Mouse (Mus musculus): ENCODE results near the gene Klhl22. TPM values are rescaled to one million over a fixed set of nuclear protein-coding genes. Genes with fewer than 3 reads are reported as not detected.

Klhl22 gene
- polyA plus RNA-seq, 1 experiment = 50.9 TPM

DNA sequence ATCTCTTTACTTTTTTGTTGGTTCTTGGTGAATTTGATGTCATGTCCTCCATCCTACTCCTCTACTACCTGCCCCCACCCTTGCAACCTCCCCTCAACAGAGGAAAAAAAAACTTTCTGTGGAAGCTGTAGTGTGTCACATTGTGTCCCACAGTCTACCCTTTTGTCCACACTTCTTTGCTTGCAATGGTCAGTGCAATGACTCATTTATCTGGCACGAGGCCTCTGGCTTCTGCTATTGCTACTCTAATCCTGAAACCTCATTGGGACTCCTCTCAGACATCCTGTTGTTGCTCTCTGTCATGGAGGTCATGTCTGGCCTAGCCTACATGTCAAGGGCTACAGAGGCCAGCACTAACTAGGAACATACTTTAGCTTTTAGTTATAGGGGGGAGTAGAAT, 5.7 kb upstream of the Klhl22 start:
- DNase-seq = peak; percentile 38
- Histone ChIP-seq H3K27me3 (replicated peaks; ENCODE audit: control insufficient read depth, insufficient read depth, low read length) (no peaks in the 10 kb centered on the region), H3K27ac (ENCODE audit: insufficient read depth, low read depth, low read length) (no peak overlapping the region), H3K4me1 (ENCODE audit: control insufficient read depth, insufficient read depth, low read length) (no peaks in the 10 kb centered on the region; the same call in 1 of the 2 replicates), H3K36me3 (ENCODE audit: control insufficient read depth, insufficient read depth, low read length) (no peaks in the 10 kb centered on the region), H3K4me3 (ENCODE audit: insufficient read depth, low read depth, low read length) (no peak overlapping the region)
- WGBS = 37% methylated on average over 1 of the region's 1 CpGs
- TF ChIP-seq CTCF (conservative IDR thresholded peaks at IDR 0.05; ENCODE audit: insufficient read depth, insufficient read length, low read depth, low read length) (no peak), POLR2A (IDR thresholded peaks at IDR 0.05; ENCODE audit: low read depth, low read length) (no peak)

DNA sequence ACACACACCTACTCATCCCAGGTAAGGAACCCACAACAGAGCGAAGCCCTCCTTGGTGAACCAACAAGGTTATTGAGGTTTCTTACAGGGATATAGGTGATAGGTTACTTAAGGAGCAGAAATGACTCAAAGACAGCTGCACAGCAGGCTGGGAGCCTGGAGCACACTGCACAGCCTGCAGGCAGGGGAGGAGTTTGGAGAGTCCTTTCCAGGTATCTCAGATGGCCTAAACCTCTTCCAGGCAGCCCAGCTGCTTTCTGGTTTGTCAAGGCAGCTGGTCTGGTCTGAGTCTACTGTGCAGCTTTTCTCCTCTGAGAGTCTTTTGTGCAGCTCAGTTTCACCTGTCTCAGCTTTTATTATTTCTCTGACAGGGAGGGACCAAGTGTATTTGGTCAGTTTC, 1.7 kb upstream of the Klhl22 start:
- H3K4me1 ChIP-seq (ENCODE audit: control insufficient read depth, insufficient read depth, low read length) = peaks cover 8% of the 10 kb centered on the region; the same call in 1 of the 2 replicates
- no peak overlapping the region for H3K4me3 ChIP-seq (ENCODE audit: insufficient read depth, low read depth, low read length)
- WGBS = 97% methylated on average over 1 of the region's 1 CpGs
- DNase-seq = no peak
- TF ChIP-seq CTCF (conservative IDR thresholded peaks at IDR 0.05; ENCODE audit: insufficient read depth, insufficient read length, low read depth, low read length) = no peak
- TF ChIP-seq POLR2A (IDR thresholded peaks at IDR 0.05; ENCODE audit: low read depth, low read length) = no peak
- no peaks in the 10 kb centered on the region for H3K36me3 ChIP-seq (ENCODE audit: control insufficient read depth, insufficient read depth, low read length)
- no peak overlapping the region for H3K27ac ChIP-seq (ENCODE audit: insufficient read depth, low read depth, low read length)
- no peaks in the 10 kb centered on the region for H3K27me3 ChIP-seq (replicated peaks; ENCODE audit: control insufficient read depth, insufficient read depth, low read length)

DNA sequence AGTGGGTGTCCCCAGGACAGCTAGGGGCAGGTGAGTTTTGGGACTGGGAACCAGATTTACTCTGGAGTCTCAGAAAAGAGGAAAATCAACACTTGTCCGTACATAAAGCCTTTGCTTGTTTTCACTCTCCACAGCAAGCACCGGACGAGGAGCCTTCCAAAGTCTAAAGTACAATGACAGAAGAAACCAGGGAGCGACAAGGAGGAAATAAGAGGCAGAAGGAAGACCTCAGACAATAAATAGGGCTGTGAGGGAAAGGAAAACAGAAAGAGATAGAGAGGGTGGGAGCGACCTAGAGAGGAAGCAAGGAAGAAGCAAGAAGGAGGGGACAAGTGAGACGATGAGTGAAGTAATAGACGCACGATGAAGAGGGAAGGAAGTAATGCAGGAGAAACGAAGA, 516 bp upstream of the Klhl22 start:
- 27% methylated on average over 9 of the region's 9 CpGs for WGBS
- no peaks in the 10 kb centered on the region for H3K27me3 ChIP-seq (replicated peaks; ENCODE audit: control insufficient read depth, insufficient read depth, low read length)
- H3K27ac ChIP-seq (ENCODE audit: insufficient read depth, low read depth, low read length) = peak overlapping the region; percentile 81
- TF ChIP-seq CTCF (conservative IDR thresholded peaks at IDR 0.05; ENCODE audit: insufficient read depth, insufficient read length, low read depth, low read length) (no peak), POLR2A (IDR thresholded peaks at IDR 0.05; ENCODE audit: low read depth, low read length) (no peak)
- H3K4me3 ChIP-seq (ENCODE audit: insufficient read depth, low read depth, low read length) = peak overlapping the region; percentile 47
- no peaks in the 10 kb centered on the region for H3K36me3 ChIP-seq (ENCODE audit: control insufficient read depth, insufficient read depth, low read length)
- H3K4me1 ChIP-seq (ENCODE audit: control insufficient read depth, insufficient read depth, low read length) = peaks cover 8% of the 10 kb centered on the region; the same call in 1 of the 2 replicates
- peak; percentile 77 for DNase-seq

DNA sequence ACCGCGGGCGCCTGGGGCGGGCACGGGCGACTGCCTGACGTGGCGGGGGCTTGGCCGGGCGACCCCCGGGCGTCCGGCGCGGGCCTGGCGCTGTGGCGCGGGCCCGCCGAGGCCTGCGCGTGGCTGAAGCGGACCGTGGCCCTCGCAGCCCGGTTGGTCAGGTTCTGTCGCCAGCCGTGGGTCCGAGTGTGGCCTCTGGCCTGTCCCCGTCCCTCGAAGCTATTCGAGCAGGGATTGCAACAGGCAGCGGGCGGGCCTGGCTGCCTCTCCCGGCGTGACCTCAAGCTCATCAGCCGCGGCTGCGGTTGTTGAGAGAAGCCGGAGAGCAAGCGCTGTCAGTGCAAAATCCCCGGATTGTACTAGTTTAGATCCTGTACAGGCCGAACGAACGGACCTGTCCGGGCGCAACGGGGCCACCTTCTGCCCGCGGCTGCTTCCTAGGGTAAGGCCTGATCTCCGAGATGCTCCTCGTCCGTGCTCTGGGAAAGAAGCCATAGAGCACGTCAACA, 449 bp downstream of the Klhl22 start:
- Histone ChIP-seq H3K27ac (ENCODE audit: insufficient read depth, low read depth, low read length) (0 out of 2 replicates have a peak overlapping the region, but pooled peaks have one; percentile 11), H3K4me3 (ENCODE audit: insufficient read depth, low read depth, low read length) (peak overlapping the region; percentile 47), H3K4me1 (ENCODE audit: control insufficient read depth, insufficient read depth, low read length) (peaks cover 8% of the 10 kb centered on the region; the same call in 1 of the 2 replicates), H3K36me3 (ENCODE audit: control insufficient read depth, insufficient read depth, low read length) (no peaks in the 10 kb centered on the region), H3K27me3 (replicated peaks; ENCODE audit: control insufficient read depth, insufficient read depth, low read length) (no peaks in the 10 kb centered on the region)
- TF ChIP-seq POLR2A (IDR thresholded peaks at IDR 0.05; ENCODE audit: low read depth, low read length) = no peak
- no peak for TF ChIP-seq CTCF (conservative IDR thresholded peaks at IDR 0.05; ENCODE audit: insufficient read depth, insufficient read length, low read depth, low read length)
- WGBS = 2% methylated on average over 54 of the region's 54 CpGs
- DNase-seq = peak; percentile 60

DNA sequence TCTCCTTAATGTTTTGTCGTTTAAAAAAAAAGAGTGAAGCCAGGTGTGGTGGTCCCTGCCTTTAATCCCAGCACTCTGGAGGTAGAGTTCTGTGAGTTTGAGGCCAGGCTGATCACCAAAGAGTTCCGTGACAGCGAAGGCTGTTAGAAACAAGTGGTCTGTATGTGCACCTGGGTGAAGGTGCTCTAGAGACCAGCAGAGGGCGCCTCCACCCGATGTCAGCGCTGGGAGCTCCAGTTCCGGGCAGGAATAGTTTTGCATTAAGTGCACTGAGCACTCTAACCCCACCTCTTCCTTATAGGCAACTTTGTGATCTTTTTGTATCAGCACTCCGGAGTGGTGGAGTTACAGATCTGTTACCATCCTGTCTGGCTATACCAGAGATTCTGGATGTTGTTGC, 1.2 kb downstream of the Klhl22 start:
- Histone ChIP-seq H3K27me3 (replicated peaks; ENCODE audit: control insufficient read depth, insufficient read depth, low read length) (no peaks in the 10 kb centered on the region), H3K27ac (ENCODE audit: insufficient read depth, low read depth, low read length) (no peak overlapping the region), H3K36me3 (ENCODE audit: control insufficient read depth, insufficient read depth, low read length) (no peaks in the 10 kb centered on the region), H3K4me3 (ENCODE audit: insufficient read depth, low read depth, low read length) (no peak overlapping the region), H3K4me1 (ENCODE audit: control insufficient read depth, insufficient read depth, low read length) (peaks cover 8% of the 10 kb centered on the region; the same call in 1 of the 2 replicates)
- peak; percentile 60 for DNase-seq
- no peak for TF ChIP-seq POLR2A (IDR thresholded peaks at IDR 0.05; ENCODE audit: low read depth, low read length)
- TF ChIP-seq CTCF (conservative IDR thresholded peaks at IDR 0.05; ENCODE audit: insufficient read depth, insufficient read length, low read depth, low read length) = peak; percentile 62
- WGBS = 45% methylated on average over 8 of the region's 8 CpGs

DNA sequence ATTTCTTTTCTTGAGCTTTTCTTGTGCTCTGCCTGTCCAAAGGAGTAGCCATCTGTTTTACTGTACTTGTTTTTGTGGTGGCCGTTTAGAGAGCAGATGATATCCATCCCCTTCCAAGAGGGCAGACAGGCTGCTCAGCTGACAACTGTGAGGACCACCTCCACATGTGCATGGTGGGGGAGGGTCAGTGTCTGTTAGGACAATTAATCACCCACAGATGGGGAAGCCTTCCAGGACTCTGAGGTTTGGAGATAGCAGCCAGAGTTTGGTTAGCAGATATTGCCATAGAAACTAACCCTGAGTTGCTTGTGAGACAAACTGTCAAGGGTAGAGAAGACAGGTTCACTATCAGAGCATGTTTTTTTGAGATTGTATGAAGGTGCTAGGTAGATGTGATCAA, 1.7 kb downstream of the Klhl22 start:
- 39% methylated on average over 1 of the region's 1 CpGs for WGBS
- H3K4me3 ChIP-seq (ENCODE audit: insufficient read depth, low read depth, low read length) = no peak overlapping the region
- no peak overlapping the region for H3K27ac ChIP-seq (ENCODE audit: insufficient read depth, low read depth, low read length)
- no peak for DNase-seq
- H3K36me3 ChIP-seq (ENCODE audit: control insufficient read depth, insufficient read depth, low read length) = no peaks in the 10 kb centered on the region
- H3K4me1 ChIP-seq (ENCODE audit: control insufficient read depth, insufficient read depth, low read length) = peaks cover 8% of the 10 kb centered on the region; the same call in 1 of the 2 replicates
- no peak for TF ChIP-seq POLR2A (IDR thresholded peaks at IDR 0.05; ENCODE audit: low read depth, low read length)
- TF ChIP-seq CTCF (conservative IDR thresholded peaks at IDR 0.05; ENCODE audit: insufficient read depth, insufficient read length, low read depth, low read length) = no peak
- H3K27me3 ChIP-seq (replicated peaks; ENCODE audit: control insufficient read depth, insufficient read depth, low read length) = no peaks in the 10 kb centered on the region

DNA sequence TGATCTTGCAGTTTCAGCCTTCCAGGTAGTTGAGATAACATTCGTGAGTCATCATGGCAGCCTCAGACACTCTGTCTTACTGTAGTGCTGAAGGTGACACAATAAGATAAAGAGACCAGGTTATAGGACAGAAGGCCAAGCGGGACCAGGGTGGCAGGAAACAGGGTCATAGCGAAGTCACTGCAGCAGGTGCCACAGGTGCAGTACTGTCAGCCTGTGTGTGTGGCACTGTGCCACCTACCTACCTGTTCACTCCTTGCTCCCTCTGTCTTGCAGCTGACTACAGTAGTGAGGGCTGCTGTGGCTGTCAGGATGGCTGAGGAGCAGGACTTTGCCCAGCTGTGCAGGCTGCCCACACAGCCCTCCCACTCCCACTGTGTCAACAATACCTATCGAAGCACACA, 4.7 kb downstream of the Klhl22 start:
- no peak overlapping the region for H3K4me3 ChIP-seq (ENCODE audit: insufficient read depth, low read depth, low read length)
- no peak overlapping the region for H3K27ac ChIP-seq (ENCODE audit: insufficient read depth, low read depth, low read length)
- no peaks in the 10 kb centered on the region for H3K27me3 ChIP-seq (replicated peaks; ENCODE audit: control insufficient read depth, insufficient read depth, low read length)
- peaks cover 6% of the 10 kb centered on the region; the same call in 1 of the 2 replicates for H3K4me1 ChIP-seq (ENCODE audit: control insufficient read depth, insufficient read depth, low read length)
- peak; percentile 18 for DNase-seq
- TF ChIP-seq CTCF (conservative IDR thresholded peaks at IDR 0.05; ENCODE audit: insufficient read depth, insufficient read length, low read depth, low read length) (no peak), POLR2A (IDR thresholded peaks at IDR 0.05; ENCODE audit: low read depth, low read length) (no peak)
- WGBS = 72% methylated on average over 4 of the region's 4 CpGs
- peaks cover 2% of the 10 kb centered on the region; the same call in 1 of the 2 replicates for H3K36me3 ChIP-seq (ENCODE audit: control insufficient read depth, insufficient read depth, low read length)
